Mouse (Mus musculus): ENCODE data around the gene B4galnt1. TPM values are rescaled to one million over a fixed set of nuclear protein-coding genes. Genes with fewer than 3 reads are reported as not detected.

Gene B4galnt1
- total RNA-seq (2014; rRNA removed) (126 and 134 TPM in 2 replicates), polyA plus RNA-seq (2015; fragmentation: Nextera tagmentation; extraction: Ambion mirVana) (86.8 and 88.6 TPM in 2 replicates)

DNA sequence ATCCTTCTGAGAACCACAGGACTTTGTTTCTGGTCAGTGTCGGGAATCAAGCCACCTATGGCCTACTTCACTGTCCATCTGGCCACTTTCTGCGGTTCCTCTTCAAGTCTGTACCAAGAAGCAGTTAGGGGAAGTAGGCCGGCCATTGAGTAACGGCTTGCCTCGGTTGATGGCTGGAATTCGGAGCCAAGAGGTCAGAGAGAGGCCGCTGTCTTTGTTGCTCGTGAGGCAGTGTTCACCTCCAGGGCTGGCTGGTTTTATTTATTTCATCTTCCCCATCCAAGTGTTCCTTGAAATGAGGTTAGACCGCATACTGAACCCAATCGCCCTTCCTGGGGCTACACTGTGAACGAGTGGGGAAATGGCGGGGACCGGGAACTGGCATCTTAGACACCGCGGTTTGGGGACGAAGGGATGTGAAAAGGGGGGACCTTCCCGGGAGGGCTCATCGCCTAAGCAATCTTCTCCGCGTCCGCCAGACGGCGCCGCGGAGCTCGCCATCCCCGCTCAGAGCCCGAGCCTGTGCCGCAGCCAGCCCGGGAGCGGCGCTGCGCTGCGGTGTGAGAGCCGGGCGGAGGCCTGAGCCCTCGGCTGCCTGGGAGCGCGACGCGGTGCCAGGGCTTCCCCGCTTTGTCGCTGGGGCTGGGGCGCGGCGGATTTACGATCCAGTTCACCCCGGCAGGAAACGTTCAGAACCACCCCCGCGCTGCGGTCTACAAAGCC is at the start of gene B4galnt1:
TSS of gene B4galnt1 (plus strand) at position 595 of the 723 bp plus-strand sequence.
- 0 out of 2 replicates have a peak, but pooled peaks cover 5% of the 10 kb centered on the region for H3K36me3 ChIP-seq (ENCODE audit: insufficient read depth, low read length)
- DNase-seq (ENCODE audit: low spot score) (peak; percentile 90), ATAC-seq (ENCODE audit: low FRiP score) (peak; percentile 85)
- peak within 1 kb of the TSS; percentile 92 for H3K4me3 ChIP-seq (ENCODE audit: low read depth, low read length)
- H3K4me1 ChIP-seq (ENCODE audit: insufficient read depth, low read length): peaks cover 4% of the 10 kb centered on the region; the same call in 1 of the 2 replicates
- 2% methylated on average over 52 of the region's 52 CpGs for WGBS
- TF ChIP-seq CTCF (IDR thresholded peaks at IDR 0.05): peak; percentile 90
- peak within 1 kb of the TSS; percentile 96 for H3K9ac ChIP-seq (replicated peaks; ENCODE audit: low read length, poor library complexity, severe bottlenecking)
- peak within 1 kb of the TSS; percentile 95 for H3K27ac ChIP-seq (ENCODE audit: low read depth, low read length)
- H3K4me2 ChIP-seq (ENCODE audit: low read depth, low read length, poor library complexity, severe bottlenecking): peak within 1 kb of the TSS; percentile 77
- no peaks in the 10 kb centered on the region for H3K9me3 ChIP-seq (ENCODE audit: low read length)
- 0 out of 2 replicates have a peak, but pooled peaks cover 3% of the 10 kb centered on the region for H3K27me3 ChIP-seq (ENCODE audit: insufficient read depth, low read length)

DNA sequence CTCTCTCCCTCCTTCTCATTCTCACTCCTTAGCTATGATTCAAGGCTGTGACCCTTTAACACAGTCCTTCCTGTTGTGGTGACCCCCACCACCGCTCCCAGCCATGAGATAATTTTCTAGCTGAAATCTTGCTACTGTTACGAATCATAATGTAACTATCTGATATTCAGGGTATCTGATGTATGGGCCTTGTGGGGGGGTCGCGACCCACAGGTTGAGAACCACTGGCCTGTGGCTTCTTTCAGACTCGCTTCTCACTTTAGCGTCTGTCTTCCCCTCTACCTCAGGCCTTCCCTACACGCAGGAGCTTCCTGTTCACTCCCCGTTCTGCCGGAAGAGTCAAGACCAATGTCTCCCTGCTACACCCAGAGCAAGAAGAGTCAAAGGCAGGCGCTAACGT is 46.6 kb upstream of the B4galnt1 start:
- DNase-seq (ENCODE audit: low spot score): no peak
- no peak for TF ChIP-seq CTCF (IDR thresholded peaks at IDR 0.05)
- Histone ChIP-seq H3K4me3 (ENCODE audit: low read depth, low read length) (no peak overlapping the region), H3K27me3 (ENCODE audit: insufficient read depth, low read length) (no peaks in the 10 kb centered on the region), H3K36me3 (ENCODE audit: insufficient read depth, low read length) (peaks cover 16% of the 10 kb centered on the region), H3K4me2 (ENCODE audit: low read depth, low read length, poor library complexity, severe bottlenecking) (no peak overlapping the region), H3K9me3 (ENCODE audit: low read length) (no peaks in the 10 kb centered on the region), H3K9ac (replicated peaks; ENCODE audit: low read length, poor library complexity, severe bottlenecking) (no peak overlapping the region), H3K4me1 (ENCODE audit: insufficient read depth, low read length) (no peaks in the 10 kb centered on the region), H3K27ac (ENCODE audit: low read depth, low read length) (no peak overlapping the region)
- ATAC-seq (ENCODE audit: low FRiP score): no peak
- WGBS: 93% methylated on average over 11 of the region's 11 CpGs

DNA sequence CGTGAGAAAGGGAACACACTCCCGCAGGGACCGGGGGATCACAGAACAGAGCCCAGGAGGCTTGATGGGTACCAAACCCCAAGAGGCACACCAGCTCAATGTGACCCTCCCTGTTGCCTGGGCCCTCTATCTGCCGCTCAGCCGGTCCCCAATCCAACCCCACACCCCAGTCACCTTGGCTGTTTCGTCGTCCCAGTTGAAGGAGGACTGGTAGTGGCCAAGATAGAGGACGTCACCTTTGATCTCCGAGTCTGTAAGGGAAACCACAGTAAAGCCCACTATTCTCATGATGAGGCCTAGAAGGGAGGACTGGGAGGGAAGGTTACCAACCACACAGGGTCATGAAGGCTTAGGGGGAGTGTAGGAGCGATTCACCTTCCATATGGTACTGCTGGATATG is 45.8 kb upstream of the B4galnt1 start:
- Histone ChIP-seq H3K27me3 (ENCODE audit: insufficient read depth, low read length) (no peaks in the 10 kb centered on the region), H3K9ac (replicated peaks; ENCODE audit: low read length, poor library complexity, severe bottlenecking) (no peak overlapping the region), H3K36me3 (ENCODE audit: insufficient read depth, low read length) (peaks cover 16% of the 10 kb centered on the region), H3K4me1 (ENCODE audit: insufficient read depth, low read length) (no peaks in the 10 kb centered on the region), H3K27ac (ENCODE audit: low read depth, low read length) (no peak overlapping the region), H3K9me3 (ENCODE audit: low read length) (no peaks in the 10 kb centered on the region), H3K4me2 (ENCODE audit: low read depth, low read length, poor library complexity, severe bottlenecking) (no peak overlapping the region), H3K4me3 (ENCODE audit: low read depth, low read length) (no peak overlapping the region)
- ATAC-seq (ENCODE audit: low FRiP score) (no peak), DNase-seq (ENCODE audit: low spot score) (no peak)
- WGBS: 98% methylated on average over 10 of the region's 10 CpGs
- TF ChIP-seq CTCF (IDR thresholded peaks at IDR 0.05): no peak

DNA sequence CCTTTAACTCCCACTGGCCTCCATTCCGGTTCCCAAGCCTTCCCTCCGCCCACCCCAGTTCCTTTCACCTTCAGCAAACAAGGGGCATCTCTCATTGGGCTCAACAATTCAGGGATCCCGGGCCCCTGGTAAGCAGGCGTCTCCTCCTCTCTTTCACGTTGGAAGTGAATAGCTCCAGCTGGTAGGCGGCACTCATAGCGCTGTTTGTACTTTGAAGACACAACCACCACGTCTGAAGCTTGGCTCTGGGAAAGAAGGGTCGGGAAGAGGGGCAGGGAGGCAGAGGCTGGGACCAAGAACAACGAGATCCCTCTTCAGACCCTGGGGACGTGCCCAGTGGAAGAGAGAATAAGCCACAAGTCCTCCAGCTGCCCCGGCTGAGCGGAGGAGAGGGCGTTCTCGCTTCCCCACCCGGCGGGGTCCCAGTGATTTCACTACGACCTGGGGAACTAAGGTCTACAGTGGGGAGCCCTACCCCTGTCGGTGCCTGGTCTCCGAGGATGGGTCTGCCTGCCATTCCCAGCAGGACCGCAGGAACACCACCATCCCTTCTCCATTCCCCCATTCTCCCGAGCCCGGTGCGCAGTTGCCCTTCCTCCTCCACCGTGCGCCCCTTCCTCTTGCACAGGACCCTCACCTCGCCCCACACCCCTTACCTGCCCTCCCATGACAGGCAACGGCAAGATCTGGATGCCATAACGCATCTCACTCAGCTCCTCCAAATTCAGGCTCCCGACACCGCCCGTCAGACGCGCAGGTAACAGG is 44.5 kb upstream of the B4galnt1 start:
- H3K9me3 ChIP-seq (ENCODE audit: low read length): no peaks in the 10 kb centered on the region
- 2% methylated on average over 34 of the region's 34 CpGs for WGBS
- peaks cover 16% of the 10 kb centered on the region for H3K36me3 ChIP-seq (ENCODE audit: insufficient read depth, low read length)
- TF ChIP-seq CTCF (IDR thresholded peaks at IDR 0.05): no peak
- DNase-seq (ENCODE audit: low spot score): no peak
- ATAC-seq (ENCODE audit: low FRiP score): peak; percentile 17
- H3K27ac ChIP-seq (ENCODE audit: low read depth, low read length): 0 out of 2 replicates have a peak overlapping the region, but pooled peaks have one; percentile 59
- no peaks in the 10 kb centered on the region for H3K27me3 ChIP-seq (ENCODE audit: insufficient read depth, low read length)
- H3K4me1 ChIP-seq (ENCODE audit: insufficient read depth, low read length): no peaks in the 10 kb centered on the region
- H3K9ac ChIP-seq (replicated peaks; ENCODE audit: low read length, poor library complexity, severe bottlenecking): peak overlapping the region; percentile 77
- peak overlapping the region; percentile 85 for H3K4me3 ChIP-seq (ENCODE audit: low read depth, low read length)
- H3K4me2 ChIP-seq (ENCODE audit: low read depth, low read length, poor library complexity, severe bottlenecking): peak overlapping the region; percentile 96

DNA sequence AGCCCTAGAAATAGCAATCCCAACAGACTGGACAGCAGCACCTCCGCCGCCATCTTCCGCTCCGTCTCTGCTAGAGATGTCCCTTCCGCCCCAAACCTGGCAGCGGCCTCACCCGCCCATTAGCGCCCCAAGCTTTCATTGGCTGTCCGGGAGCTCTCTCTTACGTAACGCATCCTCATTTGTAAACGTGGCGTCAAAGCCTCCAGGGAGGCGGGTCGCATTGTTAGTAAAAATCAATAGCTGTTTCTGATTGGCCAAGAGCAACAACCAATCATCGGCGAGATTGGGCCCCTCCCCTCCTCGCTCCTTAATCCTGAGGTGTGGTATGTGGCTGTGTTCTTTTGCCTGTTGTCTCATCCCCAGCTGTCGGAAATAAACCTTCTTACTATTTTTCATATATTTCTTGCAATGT is 44.0 kb upstream of the B4galnt1 start, which contains the start of gene Os9:
TSS of gene Os9 (minus strand) at position 66 of the 412 bp plus-strand sequence.
- peaks cover 16% of the 10 kb centered on the region for H3K36me3 ChIP-seq (ENCODE audit: insufficient read depth, low read length)
- ATAC-seq (ENCODE audit: low FRiP score): peak; percentile 96
- peak within 1 kb of the TSS; percentile 96 for H3K4me2 ChIP-seq (ENCODE audit: low read depth, low read length, poor library complexity, severe bottlenecking)
- no peaks in the 10 kb centered on the region for H3K9me3 ChIP-seq (ENCODE audit: low read length)
- peak within 1 kb of the TSS; percentile 77 for H3K9ac ChIP-seq (replicated peaks; ENCODE audit: low read length, poor library complexity, severe bottlenecking)
- TF ChIP-seq CTCF (IDR thresholded peaks at IDR 0.05): 0 out of 2 replicates have a peak, but pooled peaks have one; percentile 22
- peak within 1 kb of the TSS; percentile 85 for H3K4me3 ChIP-seq (ENCODE audit: low read depth, low read length)
- peak within 1 kb of the TSS; percentile 87 for H3K27ac ChIP-seq (ENCODE audit: low read depth, low read length)
- 0% methylated on average over 19 of the region's 19 CpGs for WGBS
- H3K4me1 ChIP-seq (ENCODE audit: insufficient read depth, low read length): no peaks in the 10 kb centered on the region
- DNase-seq (ENCODE audit: low spot score): peak; percentile 100
- H3K27me3 ChIP-seq (ENCODE audit: insufficient read depth, low read length): no peaks in the 10 kb centered on the region
